Mouse (Mus musculus): ENCODE results near the gene Veph1.

DNA sequence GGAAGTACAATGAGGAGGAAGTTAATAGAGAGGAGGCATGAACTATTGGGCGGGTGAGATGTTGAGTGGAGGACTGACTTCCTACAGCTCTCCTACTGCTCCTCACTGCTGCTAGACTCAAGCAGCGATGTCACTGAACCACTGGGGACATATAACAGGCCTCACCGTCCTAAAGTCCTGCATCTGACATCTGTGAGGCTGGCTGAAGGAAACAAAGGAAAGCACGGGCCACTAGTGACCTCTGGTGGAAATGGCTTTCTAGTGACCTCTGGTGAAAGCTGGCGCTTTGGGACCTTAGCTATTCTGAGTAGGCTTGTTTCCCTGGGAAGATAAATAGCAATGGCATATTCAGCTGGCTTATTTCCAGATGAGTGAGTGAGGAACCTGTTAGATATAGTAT lies 34.3 kb downstream of the Veph1 start:
- no peak for TF ChIP-seq TAL1 (conservative IDR thresholded peaks at IDR 0.05; ENCODE audit: low read depth, low read length)
- TF ChIP-seq CTCF (IDR thresholded peaks at IDR 0.05; ENCODE audit: low read depth, low read length), result no peak
